Mouse (Mus musculus) kidney, postnatal 0 days (tissue): ENCODE measurements around the gene Slco4c1. TPM values are rescaled to one million over a fixed set of nuclear protein-coding genes. Genes with fewer than 3 reads are reported as not detected.

ENCODE experiments used
- ATAC-seq: fragments of 200-750 bp; cut with Nextera tagmentation; replicated peaks from 2 replicates; pipeline ENCODE4 v1.8.0; 2017; ENCODE audit warnings: low read depth, moderate number of reproducible peaks, moderate TSS enrichment, moderate library complexity; ENCODE audit not compliant: low FRiP score
- DNase-seq: peaks from one replicate; pipeline ENCODE4 v3.0.0-alpha.2; 2016; ENCODE audit warnings: low spot score
- H3K27ac ChIP-seq: fragments of 300-500 bp; sonication (generic); 2 replicates; pipeline ENCODE4 v1.5.1; 2014; ENCODE audit warnings: mild to moderate bottlenecking
- H3K27me3 ChIP-seq: fragments of 300-500 bp; sonication (generic); 2 replicates; pipeline ENCODE4 v1.6.1; 2014; ENCODE audit warnings: low read length, mixed read lengths; ENCODE audit not compliant: insufficient read depth
- H3K36me3 ChIP-seq: fragments of 300-500 bp; sonication (generic); 2 replicates; pipeline ENCODE4 v1.6.1; 2014; ENCODE audit warnings: low read length, mixed read lengths; ENCODE audit not compliant: insufficient read depth
- H3K4me1 ChIP-seq: fragments of 300-500 bp; sonication (generic); replicated peaks from 2 replicates; pipeline ENCODE4 v1.6.1; 2014; ENCODE audit warnings: antibody characterized with exemption, low read length, mixed read lengths; ENCODE audit not compliant: insufficient read depth
- H3K4me2 ChIP-seq: fragments of 300-500 bp; sonication (generic); 2 replicates; pipeline ENCODE4 v1.6.1; 2014; ENCODE audit warnings: mild to moderate bottlenecking, low read length, moderate library complexity, mixed read lengths
- H3K4me3 ChIP-seq: fragments of 300-500 bp; sonication (generic); replicated peaks from 2 replicates; pipeline ENCODE4 v1.5.1; 2014; ENCODE audit warnings: low read depth, low read length
- H3K9ac ChIP-seq: fragments of 300-500 bp; sonication (generic); 2 replicates; pipeline ENCODE4 v1.6.1; 2014; ENCODE audit warnings: low read depth, low read length
- H3K9me3 ChIP-seq: fragments of 300-500 bp; sonication (generic); replicated peaks from 2 replicates; pipeline ENCODE4 v1.6.1; 2016; ENCODE audit warnings: low read length, inconsistent platforms, mixed read lengths
- CTCF ChIP-seq: IDR thresholded peaks from 2 replicates; pipeline ENCODE4 v1.5.1; 2016; ENCODE audit warnings: antibody characterized with exemption, low read depth, mild to moderate bottlenecking, moderate library complexity
- WGBS: fragments of 180-500 bp; shearing (Covaris S2); extraction: QIAGEN DNeasy Blood & Tissue Kit; methylation state at CpG from one replicate; pipeline ENCODE4 v1.1.7; 2014; 5-methylcytosine and 5-hydroxymethylcytosine counted together
- polyA plus RNA-seq: library from polyadenylated mRNA; unstranded; fragments of >200 nt; fragmentation: Nextera tagmentation; extraction: Ambion mirVana; gene quantifications from 2 replicates; pipeline ENCODE4 v1.2.1, GENCODE M21; 2015

Gene Slco4c1
- polyA plus RNA-seq, 1 experiment from 2014 or later = 9.1 TPM

DNA sequence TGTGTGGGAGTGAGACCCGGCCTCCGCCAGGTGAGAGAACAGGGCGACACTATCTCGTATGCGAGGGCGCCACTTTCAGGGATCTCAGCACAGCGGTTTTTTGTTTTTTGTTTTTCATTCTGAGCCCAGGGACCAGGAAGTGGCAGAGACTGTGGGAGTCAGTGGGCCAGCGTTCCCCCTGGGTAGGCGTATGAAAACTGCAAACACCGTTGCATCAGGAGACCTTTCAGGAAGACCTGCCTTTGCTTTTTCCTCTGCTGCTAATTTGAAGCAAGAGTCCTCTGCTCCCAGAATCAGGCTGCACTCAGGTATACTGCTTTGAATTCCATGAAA lies 356 bp upstream of the Slco4c1 start:
- no peaks in the 10 kb centered on the region for H3K9me3 ChIP-seq

DNA sequence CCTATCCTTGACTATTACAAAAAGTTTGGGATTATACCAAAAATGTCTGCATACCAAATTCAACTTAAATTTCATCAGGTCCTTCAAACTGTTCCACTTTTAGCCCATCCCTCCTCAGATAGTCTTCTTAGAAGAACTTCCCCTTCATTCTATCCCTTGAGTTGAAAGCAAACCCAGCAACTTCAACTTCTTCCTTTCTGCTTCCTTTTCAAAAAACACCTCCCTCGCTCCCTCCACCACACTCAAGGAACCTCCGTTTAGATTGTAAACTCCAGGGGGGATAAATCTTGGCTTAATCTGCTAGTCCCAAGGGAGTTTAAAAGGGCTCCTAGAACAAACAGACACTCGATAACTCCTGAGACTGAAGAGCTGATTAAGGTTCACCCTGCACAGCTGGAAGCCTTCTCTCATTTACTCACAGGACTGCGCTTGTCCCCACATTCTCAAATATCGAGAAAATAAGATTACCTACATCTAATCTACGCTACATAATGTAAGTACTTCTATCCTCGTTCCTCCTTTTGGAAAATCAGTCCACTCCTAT lies 1.1 kb downstream of the Slco4c1 start:
- no peaks in the 10 kb centered on the region for H3K9me3 ChIP-seq
- no peak overlapping the region for H3K27ac ChIP-seq
- peak overlapping the region; percentile 42 for H3K4me3 ChIP-seq
- no peak for TF ChIP-seq CTCF
- H3K9ac ChIP-seq = no peak overlapping the region
- WGBS = 6% methylated on average over 7 of the region's 7 CpGs
- no peaks in the 10 kb centered on the region for H3K27me3 ChIP-seq
- H3K36me3 ChIP-seq = no peaks in the 10 kb centered on the region
- DNase-seq (peak; percentile 28), ATAC-seq (no peak)
- H3K4me2 ChIP-seq = peak overlapping the region; percentile 84
- H3K4me1 ChIP-seq = peaks cover 7% of the 10 kb centered on the region; the same call in 1 of the 2 replicates

More for the DNA sequence above, 356 bp upstream of the Slco4c1 start:
- Histone ChIP-seq H3K4me2 (peak overlapping the region; percentile 84), H3K27ac (no peak overlapping the region), H3K4me3 (peak overlapping the region; percentile 42), H3K4me1 (peaks cover 7% of the 10 kb centered on the region; the same call in 1 of the 2 replicates), H3K9ac (peak overlapping the region; percentile 59; the same call in 1 of the 2 replicates), H3K36me3 (no peaks in the 10 kb centered on the region), H3K27me3 (no peaks in the 10 kb centered on the region)
- DNase-seq (peak; percentile 5), ATAC-seq (no peak)
- TF ChIP-seq CTCF = no peak
- WGBS = 2% methylated on average over 10 of the region's 10 CpGs

DNA sequence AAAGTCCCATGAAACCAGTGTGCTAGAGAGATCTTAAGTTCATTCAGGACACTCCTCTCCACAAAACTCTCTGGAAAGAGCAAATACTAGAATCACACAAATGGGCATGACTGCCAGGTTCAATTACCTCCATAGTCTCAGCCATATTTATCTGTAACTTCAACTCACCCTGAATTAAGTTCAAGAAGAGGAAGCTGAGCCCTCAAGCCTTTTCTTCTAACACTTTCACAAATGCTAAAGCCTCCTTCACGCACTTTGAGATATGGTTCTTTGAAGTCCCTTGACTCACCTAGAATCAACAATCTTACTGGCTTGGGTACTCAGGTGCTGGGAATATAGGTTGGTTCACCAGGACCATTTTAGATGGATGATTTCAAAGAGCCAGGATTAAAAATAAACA lies 3.2 kb downstream of the Slco4c1 start:
- H3K9ac ChIP-seq = no peak overlapping the region
- no peak for ATAC-seq
- no peak overlapping the region for H3K27ac ChIP-seq
- TF ChIP-seq CTCF = no peak
- no peaks in the 10 kb centered on the region for H3K9me3 ChIP-seq
- H3K4me3 ChIP-seq = no peak overlapping the region
- DNase-seq = no peak
- WGBS = 86% methylated on average over 1 of the region's 1 CpGs
- H3K4me1 ChIP-seq = peaks cover 7% of the 10 kb centered on the region; the same call in 1 of the 2 replicates
- no peaks in the 10 kb centered on the region for H3K36me3 ChIP-seq
- H3K4me2 ChIP-seq = no peak overlapping the region
- H3K27me3 ChIP-seq = no peaks in the 10 kb centered on the region

DNA sequence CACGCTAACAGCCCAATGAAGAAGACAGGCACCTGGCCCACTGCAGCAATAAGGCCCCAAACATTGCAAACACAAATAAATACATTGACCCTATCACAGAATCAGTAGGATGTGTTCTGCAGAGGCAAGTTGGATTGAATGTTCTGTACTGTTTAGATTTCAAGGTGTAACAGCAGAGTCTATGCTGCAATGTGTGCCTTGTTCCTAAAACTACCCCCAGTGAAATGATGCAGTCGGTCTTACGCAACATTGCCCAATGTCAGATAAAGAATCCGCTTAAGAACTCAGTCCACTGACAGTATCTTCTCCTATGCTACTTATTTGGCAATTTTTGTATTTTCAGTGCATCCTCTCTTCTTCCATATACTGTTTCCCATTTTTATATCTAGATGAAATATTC lies 6.0 kb downstream of the Slco4c1 start:
- Histone ChIP-seq H3K9me3 (no peaks in the 10 kb centered on the region), H3K27me3 (no peaks in the 10 kb centered on the region), H3K4me1 (no peaks in the 10 kb centered on the region), H3K4me2 (no peak overlapping the region), H3K27ac (no peak overlapping the region), H3K4me3 (no peak overlapping the region), H3K36me3 (no peaks in the 10 kb centered on the region), H3K9ac (no peak overlapping the region)
- TF ChIP-seq CTCF = no peak
- DNase-seq = no peak
- no peak for ATAC-seq
- 81% methylated on average over 4 of the region's 4 CpGs for WGBS

DNA sequence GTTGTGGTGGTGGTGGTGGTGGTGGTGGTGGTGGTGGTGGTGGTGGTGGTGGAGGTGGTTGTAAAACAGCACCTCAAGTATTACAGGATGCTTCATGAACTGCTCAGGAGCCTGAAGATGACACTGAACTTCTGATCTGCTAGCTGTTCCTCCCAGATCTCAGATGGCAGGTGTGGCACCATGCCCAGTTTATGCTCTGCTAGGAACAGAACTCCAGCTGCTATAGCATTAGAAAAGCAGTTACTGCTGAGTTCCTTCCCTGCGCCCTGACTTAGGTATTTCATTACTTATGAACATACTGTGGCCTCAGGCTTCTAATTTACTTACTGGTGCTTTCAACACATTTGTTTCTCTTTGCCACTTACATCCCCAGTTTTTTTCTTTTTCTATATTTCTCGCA lies 7.9 kb downstream of the Slco4c1 start:
- Histone ChIP-seq H3K27ac (no peak overlapping the region), H3K4me2 (no peak overlapping the region), H3K36me3 (no peaks in the 10 kb centered on the region), H3K4me1 (no peaks in the 10 kb centered on the region), H3K9ac (no peak overlapping the region), H3K4me3 (no peak overlapping the region), H3K9me3 (no peaks in the 10 kb centered on the region), H3K27me3 (no peaks in the 10 kb centered on the region)
- no peak for TF ChIP-seq CTCF
- DNase-seq (no peak), ATAC-seq (no peak)
- 66% methylated on average over 2 of the region's 2 CpGs for WGBS

DNA sequence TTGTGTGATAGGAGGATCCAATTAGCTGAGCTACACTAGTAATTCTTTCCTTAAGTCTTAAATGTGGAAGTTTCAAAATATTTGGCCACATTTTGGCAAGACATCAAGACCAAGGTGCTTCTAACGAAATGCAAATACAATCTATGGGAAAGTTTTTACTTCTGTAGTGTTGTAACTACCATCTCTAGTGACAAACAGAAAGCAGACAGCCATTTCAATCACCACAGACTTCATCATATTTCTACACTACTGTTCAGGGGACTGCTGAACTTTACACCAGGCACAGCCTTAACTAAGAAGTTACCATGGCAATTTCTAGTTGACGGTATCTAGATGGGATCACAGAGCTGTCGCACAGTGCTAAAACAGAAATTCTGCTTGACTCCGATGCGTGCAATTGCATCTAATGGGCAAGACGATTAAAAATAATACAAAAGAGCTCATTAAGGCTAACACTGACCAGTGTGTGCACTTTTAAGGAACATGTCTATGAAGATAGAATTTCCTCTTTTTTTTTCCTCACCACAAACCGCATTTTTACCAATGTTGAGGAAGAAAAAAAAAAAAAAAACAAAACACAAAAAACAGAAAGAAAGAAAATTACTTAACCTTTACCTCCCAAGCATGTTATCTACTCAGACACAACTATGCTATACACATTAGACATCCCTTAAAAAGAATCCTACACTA lies 11.8 kb downstream of the Slco4c1 start:
- ATAC-seq (no peak), DNase-seq (no peak)
- no peak overlapping the region for H3K4me3 ChIP-seq
- H3K9ac ChIP-seq = no peak overlapping the region
- no peaks in the 10 kb centered on the region for H3K36me3 ChIP-seq
- H3K9me3 ChIP-seq = no peaks in the 10 kb centered on the region
- no peak overlapping the region for H3K27ac ChIP-seq
- no peak overlapping the region for H3K4me2 ChIP-seq
- no peaks in the 10 kb centered on the region for H3K27me3 ChIP-seq
- TF ChIP-seq CTCF = no peak
- 79% methylated on average over 7 of the region's 7 CpGs for WGBS
- no peaks in the 10 kb centered on the region for H3K4me1 ChIP-seq
